ENCODE assay signal across 8 mouse cellular contexts in genomic region chr5:130255017-130255720, GRCm38 (mm10). TPM values are rescaled to one million over a fixed set of nuclear protein-coding genes. Genes with fewer than 3 reads are reported as not detected.
A peak's percentile ranks its signal among the peaks of the same experiment; 100 is the strongest.
DNase-seq lines count a peak whose midpoint lies in the region; ATAC-seq and TF ChIP-seq lines count a peak whose summit lies in the region.

Gene Sbds (minus strand): TSS chr5:130255530.
Gene Tyw1 (plus strand): TSS chr5:130255619.

- peak within 1 kb of the TSS; percentile 81 for H3K9ac ChIP-seq in kidney, embryonic 14.5 days (ENCODE audit: low read depth, low read length)
- H3K9ac ChIP-seq in limb, embryonic 15.5 days = peak within 1 kb of the TSS; percentile 71

- H3K36me3 ChIP-seq in kidney, embryonic 14.5 days (ENCODE audit: control insufficient read depth, insufficient read depth, low read length) = peaks cover 36% of the 10 kb centered on the region
- peaks cover 34% of the 10 kb centered on the region for H3K36me3 ChIP-seq in limb, embryonic 15.5 days

- H3K4me1 ChIP-seq in bone marrow macrophage, adult 2 months (ENCODE audit: control insufficient read depth, insufficient read depth, low read length) = peaks cover 17% of the 10 kb centered on the region
- H3K4me1 ChIP-seq in embryonic fibroblast, embryonic 13.5 days (ENCODE audit: control insufficient read depth, insufficient read depth, low read length) = no peaks in the 10 kb centered on the region
- peaks cover 4% of the 10 kb centered on the region; the same call in 1 of the 2 replicates for H3K4me1 ChIP-seq in kidney, embryonic 14.5 days (ENCODE audit: control insufficient read depth, insufficient read depth, low read length)
- H3K4me1 ChIP-seq in limb, embryonic 15.5 days = peaks cover 22% of the 10 kb centered on the region; the same call in 1 of the 2 replicates

- TF ChIP-seq CTCF in bone marrow macrophage, adult 2 months (IDR thresholded peaks at IDR 0.05; ENCODE audit: low read depth, low read length) = no peak
- TF ChIP-seq CTCF in embryonic fibroblast, embryonic 13.5 days (IDR thresholded peaks at IDR 0.05; ENCODE audit: borderline replicate concordance, insufficient read depth, low read length) = no peak

- DNase-seq in A20 (ENCODE audit: low read depth, low spot score) = peak; percentile 99
- peak; percentile 98 to 99 for DNase-seq in heart, adult 9 months (ENCODE audit: low spot score in 2 of 2)
- peak; percentile 92 to 96 for DNase-seq in monocyte, adult 2 months (ENCODE audit: low read depth in 1 of 2, low spot score in 2 of 2)
- DNase-seq in spleen, postnatal 36 days (ENCODE audit: low spot score in 2 of 2) = peak; percentile 98 to 99

- H3K9me3 ChIP-seq in kidney, embryonic 14.5 days (ENCODE audit: control insufficient read depth, low read length) = no peaks in the 10 kb centered on the region
- no peaks in the 10 kb centered on the region for H3K9me3 ChIP-seq in limb, embryonic 15.5 days

- peak within 1 kb of the TSS; percentile 91 for H3K4me3 ChIP-seq in bone marrow macrophage, adult 2 months (ENCODE audit: insufficient read depth, low read length)
- H3K4me3 ChIP-seq in embryonic fibroblast, embryonic 13.5 days (ENCODE audit: insufficient read depth, low read length) = peak within 1 kb of the TSS; percentile 62
- H3K4me3 ChIP-seq in kidney, embryonic 14.5 days (ENCODE audit: low read length) = peak within 1 kb of the TSS; percentile 81
- H3K4me3 ChIP-seq in limb, embryonic 15.5 days = peak within 1 kb of the TSS; percentile 69

- ATAC-seq in kidney, embryonic 14.5 days (ENCODE audit: low FRiP score, low TSS enrichment) = peak; percentile 90
- peak; percentile 87 for ATAC-seq in limb, embryonic 15.5 days (ENCODE audit: insufficient number of reproducible peaks, low FRiP score, low TSS enrichment, low read depth)

- peak within 1 kb of the TSS; percentile 86 for H3K27ac ChIP-seq in bone marrow macrophage, adult 2 months (ENCODE audit: insufficient read depth, low read depth, low read length)
- H3K27ac ChIP-seq in embryonic fibroblast, embryonic 13.5 days (ENCODE audit: insufficient read depth, low read length) = peak within 1 kb of the TSS; percentile 37
- peak within 1 kb of the TSS; percentile 82 for H3K27ac ChIP-seq in kidney, embryonic 14.5 days (ENCODE audit: low read depth, low read length)
- H3K27ac ChIP-seq in limb, embryonic 15.5 days = peak within 1 kb of the TSS; percentile 83

- H3K4me2 ChIP-seq in kidney, embryonic 14.5 days (replicated peaks; ENCODE audit: low read depth, low read length) = peak within 1 kb of the TSS; percentile 81
- peak within 1 kb of the TSS; percentile 84 for H3K4me2 ChIP-seq in limb, embryonic 15.5 days

- TF ChIP-seq POLR2A in bone marrow macrophage, adult 2 months (IDR thresholded peaks at IDR 0.05; ENCODE audit: borderline replicate concordance, low read depth, low read length) = no peak
- TF ChIP-seq POLR2A in embryonic fibroblast, embryonic 13.5 days (IDR thresholded peaks at IDR 0.05; ENCODE audit: low read depth, low read length) = peak; percentile 99

- under 1% methylated on average over 52 of the region's 52 CpGs for WGBS in kidney, embryonic 14.5 days
- under 1% methylated on average over 52 of the region's 52 CpGs for WGBS in limb, embryonic 15.5 days

- H3K27me3 ChIP-seq in kidney, embryonic 14.5 days (ENCODE audit: control insufficient read depth, insufficient read depth, low read length) = no peaks in the 10 kb centered on the region
- H3K27me3 ChIP-seq in limb, embryonic 15.5 days = no peaks in the 10 kb centered on the region

RNA-seq across cellular contexts. Expression of gene Sbds, which starts in this region (rescaled TPM):
- polyA plus RNA-seq in bone marrow macrophage, adult 2 months (2012; ENCODE audit: insufficient read depth, insufficient read length, missing spikeins) = 87.1 and 111 TPM in 2 replicates
- 56.5 and 75.7 TPM in 2 replicates for polyA plus RNA-seq in embryonic fibroblast, embryonic 13.5 days (2011; ENCODE audit: insufficient read length, low read depth, missing spikeins)
- 55.4 and 77.5 TPM in 2 replicates for polyA plus RNA-seq in kidney, embryonic 14.5 days (2014; fragmentation: Nextera tagmentation; extraction: Ambion mirVana)
- 71.2 and 77.9 TPM in 2 replicates for polyA plus RNA-seq in limb, embryonic 15.5 days (2015; fragmentation: Nextera tagmentation; extraction: Ambion mirVana)

RNA-seq across cellular contexts. Expression of gene Tyw1, which starts in this region (rescaled TPM):
- polyA plus RNA-seq in bone marrow macrophage, adult 2 months (2012; ENCODE audit: insufficient read depth, insufficient read length, missing spikeins) = 12.3 and 12.7 TPM in 2 replicates
- polyA plus RNA-seq in embryonic fibroblast, embryonic 13.5 days (2011; ENCODE audit: insufficient read length, low read depth, missing spikeins) = 15.2 and 19.7 TPM in 2 replicates
- 18.3 and 30.2 TPM in 2 replicates for polyA plus RNA-seq in kidney, embryonic 14.5 days (2014; fragmentation: Nextera tagmentation; extraction: Ambion mirVana)
- 23.1 and 25.1 TPM in 2 replicates for polyA plus RNA-seq in limb, embryonic 15.5 days (2015; fragmentation: Nextera tagmentation; extraction: Ambion mirVana)

Comparison
In these comparisons a context has a peak if more than half of its experiments do, and no peak if none do; other contexts are left out.
1. Peak in every context shown above with its lines: DNase-seq, ATAC-seq, H3K4me3 ChIP-seq and H3K27ac ChIP-seq.